Mouse (Mus musculus): ENCODE results near the gene Lats1. TPM values are rescaled to one million over a fixed set of nuclear protein-coding genes. Genes with fewer than 3 reads are reported as not detected.

Lats1 gene
- 5.7 and 7.6 TPM in 2 replicates for polyA plus RNA-seq (2012; ENCODE audit: low replicate concordance)

DNA sequence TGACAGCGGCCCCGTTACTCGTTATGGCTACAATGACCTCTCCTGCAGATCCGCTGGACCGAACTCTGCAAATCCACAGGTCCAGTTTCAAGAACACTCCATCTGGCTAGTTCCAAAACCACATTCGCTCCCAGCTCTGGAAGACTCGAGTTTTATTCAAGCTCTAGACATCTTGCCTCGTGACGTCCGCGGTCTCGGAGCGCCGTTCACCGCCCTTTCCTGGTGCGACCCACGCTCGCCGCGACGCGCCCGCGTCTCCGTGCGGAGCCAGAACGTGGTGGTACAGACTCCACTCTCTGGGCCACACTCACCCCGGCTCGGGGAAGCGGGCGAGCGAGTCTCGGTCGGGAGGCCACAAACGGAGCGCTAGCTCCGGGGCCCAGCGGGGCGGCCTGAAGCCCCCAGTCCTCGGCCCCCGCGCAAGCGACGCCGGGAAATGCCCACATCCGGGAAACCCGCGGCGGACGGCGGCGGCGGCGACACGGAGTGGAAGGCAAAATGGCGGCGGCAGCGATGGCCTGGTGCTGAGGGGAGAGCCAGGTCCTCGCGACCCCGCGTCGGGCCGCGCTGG is at the start of gene Lats1, which contains the start of gene Pcmt1:
TSS of gene Lats1 (plus strand) at position 484 of the 571 bp plus-strand sequence.
TSS of gene Pcmt1 (minus strand) at position 406 of the 571 bp plus-strand sequence.

GRCm38 (mm10) chr10:7667342-7667802 is 13.6 kb upstream of the Lats1 start, which contains the start of gene Nup43:
Gene Nup43 (plus strand): TSS chr10:7667503.

GRCm38 (mm10) chr10:7725751-7726500 is 44.9 kb downstream of the Lats1 start, which contains the start of gene Katna1:
Gene Katna1 (plus strand): TSS chr10:7726000.

Other genes starting within 250 kb of the Lats1 start
- 0.10 and 0.48 TPM in 2 replicates for gene Ulbp1, start 207.6 kb upstream of the Lats1 start, polyA plus RNA-seq (2012; ENCODE audit: low replicate concordance)
- gene Lrp11, start 91.4 kb upstream of the Lats1 start, polyA plus RNA-seq (2012; ENCODE audit: low replicate concordance) = 2.4 and 2.9 TPM in 2 replicates
- gene Nup43, start 13.7 kb upstream of the Lats1 start, polyA plus RNA-seq (2012; ENCODE audit: low replicate concordance) = 0.38 and 1.9 TPM in 2 replicates
- 35.9 and 38.3 TPM in 2 replicates for gene Pcmt1, start 78 bp upstream of the Lats1 start, polyA plus RNA-seq (2012; ENCODE audit: low replicate concordance)
- 0.32 and 0.92 TPM in 2 replicates for gene Katna1, start 44.8 kb downstream of the Lats1 start, polyA plus RNA-seq (2012; ENCODE audit: low replicate concordance)
- gene Ginm1, start 111.6 kb downstream of the Lats1 start, polyA plus RNA-seq (2012; ENCODE audit: low replicate concordance) = 14.8 and 26.1 TPM in 2 replicates
- gene Ppil4, start 111.7 kb downstream of the Lats1 start, polyA plus RNA-seq (2012; ENCODE audit: low replicate concordance) = 0.34 and 5.1 TPM in 2 replicates
- gene Zc3h12d, start 151.3 kb downstream of the Lats1 start, polyA plus RNA-seq (2012; ENCODE audit: low replicate concordance) = 4.9 and 5.5 TPM in 2 replicates

All from leukemia stem cell, adult 10-12 weeks (primary cell).